ENCODE assay signal across 11 mouse cellular contexts in the genomic region with DNA sequence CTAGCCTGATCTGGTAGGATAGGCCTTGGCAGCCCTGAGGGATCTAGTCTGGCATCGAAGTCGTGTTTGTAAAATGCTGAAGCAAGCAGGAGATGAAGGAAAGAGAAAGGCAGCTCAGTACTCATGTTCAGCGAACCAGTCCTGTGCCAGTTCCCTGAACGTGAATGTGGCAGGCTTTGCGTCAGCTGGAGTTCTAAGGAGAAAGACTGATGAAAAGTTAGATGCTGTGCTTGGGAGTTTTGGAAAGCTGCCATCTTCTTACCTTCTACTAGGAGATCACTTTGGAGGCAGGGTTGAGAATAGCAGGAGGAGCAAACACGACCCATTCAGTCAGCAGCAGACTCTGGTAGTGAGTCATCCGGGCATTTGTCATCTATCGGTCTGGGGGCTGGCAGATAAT. TPM values are rescaled to one million over a fixed set of nuclear protein-coding genes. Genes with fewer than 3 reads are reported as not detected.
"Had no signal": no experiment of that assay in that cellular context is flagged by ENCODE, and none has a peak within 500 bp of the region (broad histone marks: within the 10 kb centered on the region; RNA-seq: fewer than 3 reads in every experiment).

No protein-coding gene starts in this region.

- DNase-seq: lung, adult 18-20 months; lung, embryonic 14.5 days; lung, postnatal 10 days; lung, postnatal 4 days; midbrain, embryonic 14.5 days; right cerebral cortex, postnatal 25 days; thymus, adult 2 months; thymus, postnatal 25 days; thymus, postnatal 4 days had no signal

- ATAC-seq: midbrain, embryonic 16.5 days had no signal

RNA-seq across cellular contexts. Expression of a gene that starts 45.3 kb away (rescaled TPM):
- total RNA-seq: megakaryocyte-erythroid progenitor cell, adult 5-6 weeks had no signal
